Mouse (Mus musculus): ENCODE data around the gene Bach2.

DNA sequence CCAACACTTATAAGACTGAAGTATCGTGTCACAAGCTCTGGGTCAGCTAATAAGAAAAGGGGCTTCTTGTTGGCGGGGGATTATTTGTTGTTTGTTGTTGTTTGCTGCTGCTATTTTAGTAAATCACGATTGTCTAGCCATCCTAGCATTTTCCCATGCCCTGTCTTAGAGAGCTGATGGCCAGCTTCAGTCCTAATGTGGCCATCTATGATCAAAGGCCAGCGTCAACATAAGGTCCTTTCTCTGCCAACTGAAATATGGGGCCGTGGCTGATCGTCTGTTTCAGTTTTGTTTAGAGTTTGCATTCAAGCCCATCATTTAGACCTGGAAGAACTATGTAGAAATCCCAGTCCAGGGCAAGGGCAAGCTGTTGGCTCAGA lies 282.7 kb downstream of the Bach2 start:
- no peak for TF ChIP-seq CTCF (IDR thresholded peaks at IDR 0.05; ENCODE audit: control insufficient read depth, insufficient read depth, insufficient read length)
- TF ChIP-seq MYOD1 (IDR thresholded peaks at IDR 0.05; ENCODE audit: control insufficient read depth, insufficient read length, low read depth) = no peak

Data from C2C12 (cell line).